Mouse (Mus musculus) heart, embryonic 14.5 days (tissue): ENCODE measurements around the gene Ctnna3. TPM values are rescaled to one million over a fixed set of nuclear protein-coding genes. Genes with fewer than 3 reads are reported as not detected.

ENCODE experiments used
- ATAC-seq: fragments of 200-750 bp; cut with Nextera tagmentation; 2 replicates; pipeline ENCODE4 v1.8.0; 2017; ENCODE audit warnings: low read depth, moderate TSS enrichment; ENCODE audit not compliant: insufficient number of reproducible peaks, insufficient read depth, low FRiP score
- H3K27ac ChIP-seq, 2 experiments: fragments of 200-500 bp in 1 of 2; fragments of 300-500 bp in 1 of 2; sonication (generic) in 1 of 2; replicated peaks in 1 of 2; 2 replicates each; pipeline ENCODE4 v1.5.1; 2012 to 2014; ENCODE audit warnings: low read depth in 2 of 2, low read length in 2 of 2, control low read depth in 1 of 2, mild to moderate bottlenecking in 1 of 2, mixed read lengths in 1 of 2; ENCODE audit not compliant: control insufficient read depth in 1 of 2, insufficient read depth in 1 of 2
- H3K27me3 ChIP-seq: fragments of 300-500 bp; sonication (generic); 2 replicates; pipeline ENCODE4 v1.6.1; 2014; ENCODE audit warnings: mild to moderate bottlenecking, low read length, control low read depth; ENCODE audit not compliant: control insufficient read depth, insufficient read depth
- H3K36me3 ChIP-seq: fragments of 300-500 bp; sonication (generic); 2 replicates; pipeline ENCODE4 v1.6.1; 2014; ENCODE audit warnings: mild to moderate bottlenecking, control low read depth, low read length, mixed read lengths; ENCODE audit not compliant: control insufficient read depth, insufficient read depth
- H3K4me1 ChIP-seq, 2 experiments: fragments of 200-500 bp in 1 of 2; fragments of 300-500 bp in 1 of 2; sonication (generic) in 1 of 2; 2 replicates each; pipeline ENCODE4 v1.6.1; 2012 to 2014; ENCODE audit warnings: low read length in 2 of 2, control low read depth in 1 of 2, mixed read lengths in 1 of 2; ENCODE audit not compliant: control insufficient read depth in 2 of 2, insufficient read depth in 2 of 2
- H3K4me2 ChIP-seq: fragments of 300-500 bp; sonication (generic); 2 replicates; pipeline ENCODE4 v1.6.1; 2014; ENCODE audit warnings: mild to moderate bottlenecking, low read length
- H3K4me3 ChIP-seq, 2 experiments: fragments of 200-500 bp in 1 of 2; fragments of 300-500 bp in 1 of 2; sonication (generic) in 1 of 2; 2 replicates each; pipeline ENCODE4 v1.5.1; 2012 to 2014; ENCODE audit warnings: low read length in 2 of 2, mild to moderate bottlenecking in 2 of 2, control low read depth in 1 of 2, low read depth in 1 of 2, moderate library complexity in 1 of 2; ENCODE audit not compliant: control insufficient read depth in 1 of 2, insufficient read depth in 1 of 2
- H3K9ac ChIP-seq: fragments of 300-500 bp; sonication (generic); 2 replicates; pipeline ENCODE4 v1.6.1; 2014; ENCODE audit warnings: mild to moderate bottlenecking, low read length
- H3K9me3 ChIP-seq: fragments of 300-500 bp; sonication (generic); 2 replicates; pipeline ENCODE4 v1.6.1; 2016; ENCODE audit warnings: low read length, control low read depth; ENCODE audit not compliant: control insufficient read depth
- WGBS: fragments of 180-500 bp; shearing (Covaris S2); extraction: QIAGEN DNeasy Blood & Tissue Kit; methylation state at CpG from one replicate; pipeline ENCODE4 v1.1.7; 2014; 5-methylcytosine and 5-hydroxymethylcytosine counted together
- polyA plus RNA-seq: library from polyadenylated mRNA; unstranded; fragments of >200 nt; fragmentation: Nextera tagmentation; extraction: Ambion mirVana; gene quantifications from 2 replicates; pipeline ENCODE4 v1.2.1, GENCODE M21; 2014

The Ctnna3 gene
- polyA plus RNA-seq, 1 experiment from 2014 or later = 29.4 TPM

DNA sequence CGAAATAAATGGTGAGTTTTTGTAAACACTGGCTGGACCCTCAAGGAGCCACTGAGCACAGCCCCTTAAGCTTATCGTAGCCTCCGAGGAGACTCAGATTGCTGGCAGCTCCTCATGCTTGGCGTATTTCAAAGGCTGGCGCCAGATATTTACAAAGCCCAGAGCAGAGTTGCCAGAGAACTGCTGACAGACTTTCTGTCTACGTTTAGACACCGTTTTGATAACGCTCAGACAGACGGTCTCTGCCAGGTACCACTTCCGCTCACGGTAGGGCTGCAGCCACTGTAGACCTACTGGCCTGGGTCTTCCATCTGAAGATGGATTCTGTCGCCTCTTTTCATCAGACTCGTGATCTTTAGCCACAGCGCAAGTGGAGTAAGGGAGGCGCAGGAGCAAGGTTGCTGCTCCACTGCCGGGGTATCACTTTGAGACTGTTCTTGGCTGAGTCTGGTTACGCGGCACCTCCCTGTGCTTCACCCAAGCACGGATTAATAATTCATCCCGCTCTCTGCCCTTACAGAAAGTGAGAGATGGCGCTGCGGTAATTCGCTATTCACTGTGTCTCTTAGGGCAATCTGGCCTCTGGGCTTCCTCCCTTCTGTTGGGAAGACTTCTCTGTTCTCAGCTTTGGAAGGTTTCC, 456.7 kb downstream of the Ctnna3 start:
- no peaks in the 10 kb centered on the region for H3K27me3 ChIP-seq
- H3K27ac ChIP-seq = peak overlapping the region; percentile 20 to 66
- peak overlapping the region; percentile 64 for H3K9ac ChIP-seq
- WGBS = 25% methylated on average over 23 of the region's 23 CpGs
- peak; percentile 71; the same call in 1 of the 2 replicates for ATAC-seq
- no peaks in the 10 kb centered on the region for H3K9me3 ChIP-seq
- H3K36me3 ChIP-seq = no peaks in the 10 kb centered on the region
- H3K4me3 ChIP-seq = peak overlapping the region; percentile 38 to 43
- H3K4me1 ChIP-seq = peaks cover 7 to 10% of the 10 kb centered on the region in 2 experiments; a peak in 2 of 4 replicates
- H3K4me2 ChIP-seq = peak overlapping the region; percentile 74

DNA sequence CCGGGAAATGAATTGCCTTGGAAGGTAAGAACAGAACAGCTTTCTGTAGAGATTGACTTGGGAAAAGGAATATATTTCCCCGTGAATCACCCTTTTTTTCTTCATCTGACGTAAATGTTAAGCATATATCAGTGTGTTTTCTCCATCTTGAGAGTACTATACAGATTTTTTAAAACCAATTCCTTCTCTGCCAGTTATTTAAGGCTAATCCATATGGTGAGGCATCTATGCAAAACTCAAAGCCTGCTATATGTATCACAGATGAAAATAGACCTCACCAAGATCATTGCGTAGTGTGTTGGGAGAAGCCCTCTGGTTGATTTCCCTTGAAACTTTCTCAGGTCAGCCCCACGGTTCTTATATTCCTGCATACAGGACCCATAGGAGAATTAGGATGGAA, 464.7 kb downstream of the Ctnna3 start:
- no peak overlapping the region for H3K4me3 ChIP-seq
- H3K4me2 ChIP-seq = no peak overlapping the region
- 90% methylated on average over 5 of the region's 5 CpGs for WGBS
- no peaks in the 10 kb centered on the region for H3K9me3 ChIP-seq
- H3K27me3 ChIP-seq = no peaks in the 10 kb centered on the region
- H3K27ac ChIP-seq = no peak overlapping the region
- H3K4me1 ChIP-seq = peaks cover 2 to 3% of the 10 kb centered on the region in 2 experiments; a peak in 2 of 4 replicates
- no peak overlapping the region for H3K9ac ChIP-seq
- no peaks in the 10 kb centered on the region for H3K36me3 ChIP-seq
- no peak for ATAC-seq

GRCm38 (mm10) chr10:63899891-63900290, 470.0 kb downstream of the Ctnna3 start:
- Histone ChIP-seq H3K4me1 (peaks cover 2 to 6% of the 10 kb centered on the region in 2 experiments; a peak in 2 of 4 replicates), H3K36me3 (no peaks in the 10 kb centered on the region)

GRCm38 (mm10) chr10:63908878-63909277, 479.0 kb downstream of the Ctnna3 start:
- Histone ChIP-seq H3K36me3 (no peaks in the 10 kb centered on the region), H3K9me3 (no peaks in the 10 kb centered on the region), H3K27me3 (no peaks in the 10 kb centered on the region), H3K27ac (no peak overlapping the region), H3K4me1 (no peaks in the 10 kb centered on the region), H3K4me2 (no peak overlapping the region), H3K9ac (no peak overlapping the region), H3K4me3 (no peak overlapping the region)
- ATAC-seq = no peak

More at GRCm38 (mm10) chr10:63899891-63900290, 470.0 kb downstream of the Ctnna3 start:
- no peak overlapping the region for H3K4me3 ChIP-seq
- no peaks in the 10 kb centered on the region for H3K9me3 ChIP-seq
- H3K4me2 ChIP-seq = no peak overlapping the region
- ATAC-seq = no peak
- H3K9ac ChIP-seq = no peak overlapping the region
- H3K27me3 ChIP-seq = no peaks in the 10 kb centered on the region
- no peak overlapping the region for H3K27ac ChIP-seq

- Histone ChIP-seq H3K4me1 (no peaks in the 10 kb centered on the region), H3K9ac (no peak within 1 kb of the TSS), H3K36me3 (no peaks in the 10 kb centered on the region), H3K4me3 (no peak within 1 kb of the TSS), H3K4me2 (no peak within 1 kb of the TSS), H3K9me3 (no peaks in the 10 kb centered on the region), H3K27me3 (no peaks in the 10 kb centered on the region), H3K27ac (no peak within 1 kb of the TSS)
- no peak for ATAC-seq
These were observed 497.4 kb downstream of the Ctnna3 start, which contains the start of gene Gm10118 for GRCm38 (mm10) chr10:63927334-63927733. Gene Gm10118, minus strand, starts transcription at chr10:63927434.

GRCm38 (mm10) chr10:63933946-63934345, 504.0 kb downstream of the Ctnna3 start:
- Histone ChIP-seq H3K4me2 (no peak overlapping the region), H3K9me3 (no peaks in the 10 kb centered on the region), H3K36me3 (no peaks in the 10 kb centered on the region), H3K27ac (no peak overlapping the region), H3K4me3 (no peak overlapping the region), H3K4me1 (no peaks in the 10 kb centered on the region; a peak in 1 of 4 replicates), H3K27me3 (no peaks in the 10 kb centered on the region), H3K9ac (no peak overlapping the region)
- no peak for ATAC-seq
- 58% methylated on average over 5 of the region's 5 CpGs for WGBS

GRCm38 (mm10) chr10:63945534-63945933, 515.6 kb downstream of the Ctnna3 start:
- no peak overlapping the region for H3K4me3 ChIP-seq
- H3K27ac ChIP-seq = no peak overlapping the region
- ATAC-seq = no peak
- H3K9me3 ChIP-seq = no peaks in the 10 kb centered on the region
- 92% methylated on average over 3 of the region's 3 CpGs for WGBS
- peaks cover 0 to 9% of the 10 kb centered on the region in 2 experiments; a peak in 2 of 4 replicates for H3K4me1 ChIP-seq
- H3K4me2 ChIP-seq = no peak overlapping the region
- no peaks in the 10 kb centered on the region for H3K27me3 ChIP-seq
- H3K9ac ChIP-seq = no peak overlapping the region
- no peaks in the 10 kb centered on the region for H3K36me3 ChIP-seq

DNA sequence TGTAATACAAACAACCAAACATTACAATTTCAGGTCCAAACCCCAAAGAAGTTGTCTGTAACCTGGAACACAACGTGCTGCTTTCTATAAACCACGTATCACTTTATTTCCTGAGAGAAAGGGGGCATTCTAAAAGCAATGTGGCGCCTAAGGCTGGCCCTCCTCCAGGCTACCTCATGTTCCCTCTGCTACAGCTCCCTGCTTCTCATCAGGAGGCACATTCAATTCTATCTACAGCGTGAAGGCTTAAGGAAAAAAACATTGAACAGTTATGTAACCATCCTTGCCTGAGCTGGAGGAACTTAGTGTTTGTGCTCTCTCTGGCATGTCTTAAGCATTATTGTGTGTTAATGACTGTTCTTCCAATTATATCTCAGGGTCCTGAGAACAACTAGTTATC, 517.4 kb downstream of the Ctnna3 start:
- H3K27me3 ChIP-seq = no peaks in the 10 kb centered on the region
- H3K27ac ChIP-seq = no peak overlapping the region
- WGBS = 77% methylated on average over 4 of the region's 4 CpGs
- no peaks in the 10 kb centered on the region for H3K9me3 ChIP-seq
- H3K36me3 ChIP-seq = no peaks in the 10 kb centered on the region
- no peak overlapping the region for H3K4me3 ChIP-seq
- ATAC-seq = no peak
- H3K9ac ChIP-seq = no peak overlapping the region
- peaks cover 5 to 25% of the 10 kb centered on the region in 2 experiments for H3K4me1 ChIP-seq
- no peak overlapping the region for H3K4me2 ChIP-seq
